Mouse (Mus musculus): ENCODE data around the gene Astn2.

DNA sequence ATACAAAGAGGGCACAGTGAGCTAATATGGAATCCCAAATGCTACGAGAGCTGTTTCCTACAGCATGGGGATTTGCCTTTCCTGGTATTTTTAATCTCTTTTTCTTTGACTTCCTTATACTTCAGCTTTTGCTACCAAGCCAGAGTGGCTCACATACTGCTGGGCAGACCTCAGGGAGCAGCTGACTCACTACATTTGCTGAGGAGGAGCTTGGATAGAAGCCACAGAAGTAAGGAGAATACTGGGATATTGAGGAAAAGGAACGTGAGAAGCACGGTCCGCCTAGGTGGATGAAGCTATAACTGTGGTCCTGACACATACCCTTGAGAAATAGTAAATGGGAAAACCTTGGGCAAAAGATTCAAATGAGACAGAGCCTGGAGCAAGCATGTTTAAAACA, 348.7 kb downstream of the Astn2 start:
- TF ChIP-seq CTCF (IDR thresholded peaks at IDR 0.05; ENCODE audit: control insufficient read depth, insufficient read depth, low read length) = no peak
- TF ChIP-seq POLR2A (IDR thresholded peaks at IDR 0.05; ENCODE audit: borderline replicate concordance, control insufficient read depth, low read depth, low read length) = no peak

All from bone marrow, adult 2 months (tissue).